Comparison of ENCODE assay signal across 8 mouse cellular contexts in the genomic region with DNA sequence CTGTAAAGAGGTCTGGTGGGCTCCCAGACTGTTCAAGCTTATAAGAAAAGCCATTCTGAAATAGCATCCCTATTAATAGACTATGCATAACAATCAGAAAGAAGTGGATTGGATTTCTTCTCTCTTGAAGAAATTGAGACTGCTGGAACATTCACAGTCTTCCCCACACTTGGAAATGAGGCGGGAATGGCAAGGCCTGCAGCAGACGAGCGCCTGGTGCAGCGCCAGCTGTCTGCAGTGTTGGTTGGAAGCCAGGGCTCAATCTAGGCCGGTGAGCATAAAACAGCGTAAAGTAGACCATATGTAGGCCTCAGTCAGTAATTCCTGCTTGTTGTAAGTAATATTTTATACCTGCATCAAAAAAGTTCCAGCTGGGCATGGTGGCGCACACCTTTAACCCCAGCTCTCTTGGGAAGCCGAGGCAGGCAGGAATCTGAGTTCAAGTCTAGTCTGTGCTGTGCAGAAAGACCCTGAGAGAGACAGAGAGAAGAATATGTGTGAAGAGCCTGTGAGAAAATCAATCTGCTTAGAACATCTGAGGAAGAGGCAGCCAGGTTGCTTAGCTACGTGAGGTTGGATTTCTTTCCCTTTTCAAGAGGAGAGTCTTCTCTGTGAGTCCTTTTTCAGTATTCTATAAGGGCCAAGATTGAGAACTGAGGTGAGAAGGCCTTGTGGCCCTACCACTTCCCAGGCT. TPM values are rescaled to one million over a fixed set of nuclear protein-coding genes. Genes with fewer than 3 reads are reported as not detected.
DNase-seq lines count a peak whose midpoint lies in the region; ATAC-seq and TF ChIP-seq lines count a peak whose summit lies in the region.

No protein-coding gene starts in this region.

- H3K4me1 ChIP-seq in forebrain, embryonic 16.5 days (replicated peaks; ENCODE audit: control insufficient read depth, insufficient read depth, low read length): peaks cover 18% of the 10 kb centered on the region

- H3K9ac ChIP-seq in forebrain, embryonic 16.5 days (replicated peaks; ENCODE audit: low read depth, low read length): no peak overlapping the region

- peak; percentile 56 for DNase-seq in gastrocnemius, adult 2 months
- no peak for DNase-seq in gastrocnemius, adult 18-20 months (ENCODE audit: low spot score)
- peak; percentile 88 for DNase-seq in brain, embryonic 14.5 days (ENCODE audit: low read depth)
- peak; percentile 79 to 83 for DNase-seq in left cerebral cortex, postnatal 10 days (ENCODE audit: extremely low spot score in 1 of 2, low spot score in 2 of 2)
- no peak for DNase-seq in spleen, postnatal 10 days (ENCODE audit: low spot score in 2 of 2)
- DNase-seq in thymus, adult 18-20 months: no peak
- DNase-seq in yolk sac, embryonic 10.5 days (ENCODE audit: low spot score): no peak

- H3K4me3 ChIP-seq in gastrocnemius, adult 2 months: no peak overlapping the region
- H3K4me3 ChIP-seq in forebrain, embryonic 16.5 days (replicated peaks; ENCODE audit: low read length): no peak overlapping the region

- H3K9me3 ChIP-seq in forebrain, embryonic 16.5 days (ENCODE audit: control insufficient read depth, low read length): no peaks in the 10 kb centered on the region

- TF ChIP-seq POLR2A in brain, embryonic 14.5 days (IDR thresholded peaks at IDR 0.05; ENCODE audit: borderline replicate concordance, extremely low read depth, insufficient read depth, insufficient read length, poor library complexity, severe bottlenecking): no peak

- 48% methylated on average over 9 of the region's 9 CpGs for WGBS in forebrain, embryonic 16.5 days

- ATAC-seq in forebrain, embryonic 16.5 days: peak; percentile 88

- no peak overlapping the region for H3K4me2 ChIP-seq in forebrain, embryonic 16.5 days (ENCODE audit: low read length)

- no peaks in the 10 kb centered on the region for H3K36me3 ChIP-seq in forebrain, embryonic 16.5 days (ENCODE audit: control insufficient read depth, insufficient read depth)

- no peak for TF ChIP-seq CTCF in gastrocnemius, adult 2 months (IDR thresholded peaks at IDR 0.05)
- TF ChIP-seq CTCF in brain, embryonic 14.5 days (IDR thresholded peaks at IDR 0.05; ENCODE audit: borderline replicate concordance, extremely low read depth, insufficient read depth, insufficient read length): no peak

- intact Hi-C loops in gastrocnemius, adult 2 months (cut with DNase I): no loop called here
- intact Hi-C loops in left cerebral cortex, postnatal 10 days (cut with DNase I): no loop called here

- H3K27ac ChIP-seq in gastrocnemius, adult 2 months: 0 out of 2 replicates have a peak overlapping the region, but pooled peaks have one; percentile 4
- peak overlapping the region; percentile 85 for H3K27ac ChIP-seq in forebrain, embryonic 16.5 days (ENCODE audit: low read length)

- H3K27me3 ChIP-seq in forebrain, embryonic 16.5 days (replicated peaks; ENCODE audit: control insufficient read depth, insufficient read depth, low read length): no peaks in the 10 kb centered on the region

RNA-seq across cellular contexts. Expression of a gene that starts 8.5 kb away (rescaled TPM):
- 10 to 100 TPM; 83.4 to 85.5 TPM for total RNA-seq in gastrocnemius, adult 2 months (2021)
- total RNA-seq in gastrocnemius, adult 18-20 months (2021): 10 to 100 TPM; 83.4 to 85.4 TPM
- 82.3 and 93.6 TPM in 2 replicates for polyA plus RNA-seq in brain, embryonic 14.5 days (2012; rRNA removed)
- 107 and 115 TPM in 2 replicates for polyA plus RNA-seq in forebrain, embryonic 16.5 days (2015; fragmentation: Nextera tagmentation; extraction: Ambion mirVana)
- total RNA-seq in left cerebral cortex, postnatal 10 days (2021): 10 to 100 TPM; 82.2 to 88.3 TPM

RNA-seq across cellular contexts. Expression of a gene that starts 9.0 kb away (rescaled TPM):
- 1 to 10 TPM; 3.3 to 3.4 TPM for total RNA-seq in gastrocnemius, adult 2 months (2021)
- 1 to 10 TPM; 2.2 to 2.5 TPM for total RNA-seq in gastrocnemius, adult 18-20 months (2021)
- 7.1 and 10.1 TPM in 2 replicates for polyA plus RNA-seq in brain, embryonic 14.5 days (2012; rRNA removed)
- polyA plus RNA-seq in forebrain, embryonic 16.5 days (2015; fragmentation: Nextera tagmentation; extraction: Ambion mirVana): 12.8 and 14.3 TPM in 2 replicates
- total RNA-seq in left cerebral cortex, postnatal 10 days (2021): 1 to 10 TPM; 5.6 to 6.2 TPM

Comparison
In these comparisons a context has a peak if more than half of its experiments do, and no peak if none do; other contexts are left out.
1. DNase-seq: peak in gastrocnemius, adult 2 months (single experiment), brain, embryonic 14.5 days (single experiment) and left cerebral cortex, postnatal 10 days (2 of 2); none in gastrocnemius, adult 18-20 months (single experiment), spleen, postnatal 10 days (0 of 2), thymus, adult 18-20 months (0 of 2) and yolk sac, embryonic 10.5 days (single experiment).